Mouse (Mus musculus) C2C12 (cell line): Measurements from ENCODE around the gene Kcnk5.

Source experiments
- CEBPB ChIP-seq: IDR thresholded peaks from one replicate; pipeline ENCODE4 v1.6.1; 2011; ENCODE audit warnings: low read depth, mild to moderate bottlenecking, control low read depth, moderate library complexity
- CTCF ChIP-seq: IDR thresholded peaks from one replicate; pipeline ENCODE4 v1.5.1; 2011; ENCODE audit not compliant: control insufficient read depth, insufficient read depth, insufficient read length
- MAX ChIP-seq: IDR thresholded peaks from one replicate; pipeline ENCODE4 v1.6.1; 2011; ENCODE audit warnings: mild to moderate bottlenecking, control low read depth
- MYOD1 ChIP-seq: IDR thresholded peaks from one replicate; pipeline ENCODE4 v1.6.1; 2011; ENCODE audit warnings: low read depth; ENCODE audit not compliant: control insufficient read depth, insufficient read length
- USF1 ChIP-seq: IDR thresholded peaks from one replicate; pipeline ENCODE4 v1.6.1; 2011; ENCODE audit warnings: low read depth, mild to moderate bottlenecking, control low read depth, moderate library complexity

GRCm38 (mm10) chr14:20113964-20114363 lies 67.6 kb downstream of the Kcnk5 start:
- TF ChIP-seq CTCF = peak; percentile 90
- TF ChIP-seq CEBPB = no peak
- no peak for TF ChIP-seq USF1
- no peak for TF ChIP-seq MAX
- TF ChIP-seq MYOD1 = no peak
